Mouse (Mus musculus) neutrophil, adult 5-6 weeks (primary cell): Measurements from ENCODE around the gene Cdh5. TPM values are rescaled to one million over a fixed set of nuclear protein-coding genes. Genes with fewer than 3 reads are reported as not detected.
"Not testable (repeated sequence)": the region's sequence is repeated elsewhere in the genome, so short reads cannot be mapped to it uniquely, and the experiment has no call there.

ENCODE experiments used
- ATAC-seq: fragments of 151-379, 151-347 bp; 2 replicates; pipeline ENCODE4 v1.8.0; 2017; ENCODE audit warnings: mild to moderate bottlenecking, moderate TSS enrichment; ENCODE audit not compliant: insufficient number of reproducible peaks, poor library complexity, low FRiP score, severe bottlenecking; ENCODE audit errors: extremely low read depth
- total RNA-seq: library from RNA; stranded (forward); fragments of 200-1000 nt; gene quantifications from 2 replicates; pipeline ENCODE4 v1.2.3, GENCODE M21; 2017

Gene Cdh5
- 1.5 TPM in 1 of 2 replicates, not detected in the other for total RNA-seq

DNA sequence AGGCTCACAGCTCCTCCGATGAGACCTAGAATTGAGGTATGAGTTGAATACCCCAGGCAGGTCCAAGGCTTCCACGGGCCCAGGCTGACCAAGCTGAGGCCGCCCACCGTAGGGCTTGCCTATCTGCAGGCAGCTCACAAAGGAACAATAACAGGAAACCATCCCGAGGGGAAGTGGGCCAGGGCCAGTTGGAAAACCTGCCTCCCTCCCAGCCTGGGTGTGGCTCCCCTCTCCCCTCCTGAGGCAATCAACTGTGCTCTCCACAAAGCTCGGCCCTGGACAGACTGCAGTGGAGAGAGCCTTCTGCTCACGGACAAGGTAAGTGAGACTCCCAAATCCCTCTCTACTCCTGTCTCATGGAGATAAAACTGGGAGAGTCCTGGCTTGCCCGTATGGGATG is at the start of gene Cdh5:
Gene Cdh5, plus strand, starts transcription at position 211 of the 400 bp plus-strand sequence.
- ATAC-seq = no peak

DNA sequence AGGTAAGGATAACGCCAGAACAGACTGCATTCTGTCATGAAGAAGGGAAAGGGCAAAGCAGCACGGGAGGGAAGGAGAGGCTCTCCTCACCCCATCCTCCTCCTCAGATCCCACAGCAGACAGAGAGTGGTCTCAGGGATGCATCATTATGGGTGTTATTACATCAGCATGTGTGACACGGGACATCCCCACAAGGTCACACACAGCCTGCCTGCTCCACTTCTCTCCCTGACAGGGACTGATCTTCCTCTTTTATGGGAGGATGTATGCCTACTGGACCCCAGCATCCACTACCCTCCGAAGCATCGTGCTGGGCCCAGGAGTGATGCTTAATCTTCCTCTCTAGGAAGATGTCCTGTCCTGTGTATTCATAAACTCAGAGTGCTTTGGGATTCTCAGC is 41.5 kb upstream of the Cdh5 start:
- no peak for ATAC-seq

DNA sequence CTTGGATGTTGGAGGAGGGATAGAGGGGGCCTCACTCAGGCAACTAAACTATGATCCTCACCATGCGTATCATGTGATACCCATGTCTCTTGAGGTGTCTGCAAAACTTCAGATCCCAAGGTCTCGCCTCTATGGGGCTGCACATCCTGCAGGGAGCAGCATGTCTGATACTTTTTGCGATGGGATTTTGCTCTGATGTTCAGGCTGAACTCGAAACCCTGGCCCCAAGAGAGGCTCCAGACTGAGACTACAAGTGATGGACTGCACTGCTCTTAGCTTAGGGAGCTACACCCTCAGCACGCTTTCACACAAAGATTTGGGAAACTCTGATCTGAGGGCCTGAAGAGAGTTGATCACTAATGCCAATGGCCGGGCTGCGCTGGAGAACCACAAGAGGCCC is 41.0 kb upstream of the Cdh5 start:
- no peak for ATAC-seq

DNA sequence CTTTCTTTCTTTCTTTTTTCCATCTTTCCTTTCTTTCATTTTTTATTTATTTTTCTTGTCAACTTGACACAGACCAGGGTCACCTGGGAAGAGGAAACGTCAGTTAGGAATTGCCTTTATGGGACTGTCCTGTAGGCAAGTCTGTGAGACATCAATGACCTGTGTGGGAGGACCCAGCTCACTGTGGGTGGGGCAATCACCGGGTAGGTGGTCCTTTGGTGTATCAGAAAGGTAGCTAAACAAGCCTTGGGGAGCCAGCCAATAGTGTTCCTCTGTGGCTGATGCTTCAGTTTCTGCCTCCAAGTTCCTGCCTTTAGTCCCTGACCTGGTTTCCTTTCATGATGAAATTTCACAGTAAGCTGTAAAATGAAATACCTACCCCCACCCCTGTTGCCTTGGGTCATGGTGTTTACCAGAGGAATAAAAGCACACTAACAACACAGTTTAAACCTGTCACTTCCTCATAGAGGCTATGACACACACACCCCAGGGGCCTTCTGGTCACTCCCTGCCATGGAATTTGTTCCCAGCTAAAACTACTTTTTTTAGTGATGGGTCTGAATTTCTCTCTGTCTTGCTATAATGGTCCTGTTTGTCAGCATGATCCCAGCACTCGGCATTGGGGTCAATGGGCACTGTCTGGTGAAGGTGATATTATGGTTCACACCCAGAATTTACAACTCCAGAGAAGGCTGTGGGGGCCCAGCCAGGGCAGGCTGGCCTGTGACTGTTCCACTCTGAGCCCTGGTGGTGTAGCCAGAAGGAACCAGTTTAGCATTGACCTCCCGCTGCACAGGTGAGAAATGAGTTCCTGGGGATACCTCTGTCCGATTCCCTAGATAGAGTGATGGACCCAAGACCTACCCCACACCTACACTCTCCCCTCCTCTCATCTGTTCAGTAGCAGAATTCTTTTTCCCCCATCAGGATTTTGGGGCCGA is 40.1 kb upstream of the Cdh5 start:
- ATAC-seq = no peak

DNA sequence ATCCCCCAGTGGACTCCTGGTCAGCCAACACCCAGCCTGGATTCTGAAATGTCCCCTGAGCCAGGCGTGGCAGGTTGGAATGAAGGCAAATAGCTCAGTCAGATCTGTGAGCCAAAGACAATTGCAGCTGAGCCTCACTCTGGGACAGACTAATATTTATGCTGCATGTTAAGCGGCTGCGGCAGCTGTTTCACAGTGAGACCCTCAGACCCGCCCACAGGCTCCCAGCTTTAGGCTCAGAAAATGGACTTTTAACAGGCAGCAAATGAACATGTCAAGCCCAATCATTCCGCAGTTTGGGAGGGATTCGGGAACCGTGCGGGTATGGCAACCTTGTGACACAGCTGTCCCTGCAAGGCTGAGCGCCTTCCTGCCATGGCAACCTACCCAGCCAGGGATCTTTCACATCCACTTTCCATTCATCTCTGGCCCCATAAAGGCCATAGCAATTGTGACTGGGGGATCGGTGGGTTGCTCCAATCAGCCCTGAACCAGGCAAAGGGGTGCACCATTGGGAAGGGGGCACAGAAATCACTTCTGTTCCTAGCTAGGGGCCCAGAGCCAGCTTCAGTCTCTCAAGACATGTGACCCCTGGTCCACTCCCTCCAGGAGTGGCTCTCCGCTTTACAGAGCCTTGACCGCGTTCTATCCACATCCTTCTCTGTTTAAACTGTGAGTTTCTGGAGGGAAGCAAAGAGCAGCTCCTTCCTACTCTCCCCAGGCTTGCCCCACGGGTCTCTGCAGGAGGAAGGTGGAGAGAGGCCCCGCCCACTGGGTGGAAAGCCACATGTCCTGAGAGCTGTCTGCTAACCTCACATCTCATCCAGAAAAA is 39.2 kb upstream of the Cdh5 start:
- ATAC-seq = no peak

DNA sequence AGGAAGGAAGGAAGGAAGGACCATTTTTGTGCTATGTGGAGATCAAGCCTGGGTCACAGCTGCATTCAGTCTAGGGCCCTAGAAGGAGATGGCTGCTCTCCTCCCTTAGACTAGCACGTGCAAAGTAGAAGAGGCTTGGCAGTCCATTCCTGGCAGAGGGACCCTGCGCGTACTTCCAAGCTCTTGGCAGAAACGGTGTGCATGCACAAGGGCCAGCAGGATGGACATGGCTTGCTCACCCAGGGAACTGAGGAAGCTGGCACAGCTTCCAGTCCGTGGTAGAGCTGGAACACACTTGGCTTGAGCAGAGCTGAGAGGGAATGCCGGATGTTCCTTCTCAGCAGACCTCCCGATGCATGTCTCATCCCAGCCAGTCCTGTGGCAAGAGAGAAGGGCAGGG is 36.2 kb upstream of the Cdh5 start:
- ATAC-seq = no peak

DNA sequence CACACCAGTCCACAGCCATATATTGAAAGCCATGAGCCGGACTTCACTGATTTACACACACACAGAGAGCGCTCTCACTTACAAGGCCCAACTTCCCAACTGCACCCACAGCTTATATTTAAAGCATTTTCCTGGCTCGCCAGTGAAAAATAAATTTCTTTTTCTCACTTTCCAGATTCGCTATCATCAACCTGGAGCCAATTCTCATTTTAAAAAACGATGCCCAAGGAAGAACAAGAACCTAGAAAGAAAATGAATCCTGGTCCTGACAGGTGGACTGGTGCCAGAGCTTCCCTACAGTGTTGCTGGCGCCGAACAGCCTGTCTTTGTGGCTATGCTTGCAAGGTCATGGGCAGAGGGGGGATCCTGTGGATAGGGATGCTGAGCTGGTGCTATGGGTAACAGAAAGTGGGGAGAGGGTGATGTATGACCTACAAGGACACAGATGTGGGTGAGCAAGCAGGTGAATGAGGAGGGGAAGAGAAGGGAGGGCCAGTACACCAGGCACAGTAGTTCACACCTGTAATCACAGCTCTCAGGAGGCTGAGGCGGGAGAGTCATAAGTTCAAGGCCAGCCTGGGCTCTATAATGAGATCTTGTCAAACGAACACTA is 35.4 kb upstream of the Cdh5 start:
- no peak for ATAC-seq

DNA sequence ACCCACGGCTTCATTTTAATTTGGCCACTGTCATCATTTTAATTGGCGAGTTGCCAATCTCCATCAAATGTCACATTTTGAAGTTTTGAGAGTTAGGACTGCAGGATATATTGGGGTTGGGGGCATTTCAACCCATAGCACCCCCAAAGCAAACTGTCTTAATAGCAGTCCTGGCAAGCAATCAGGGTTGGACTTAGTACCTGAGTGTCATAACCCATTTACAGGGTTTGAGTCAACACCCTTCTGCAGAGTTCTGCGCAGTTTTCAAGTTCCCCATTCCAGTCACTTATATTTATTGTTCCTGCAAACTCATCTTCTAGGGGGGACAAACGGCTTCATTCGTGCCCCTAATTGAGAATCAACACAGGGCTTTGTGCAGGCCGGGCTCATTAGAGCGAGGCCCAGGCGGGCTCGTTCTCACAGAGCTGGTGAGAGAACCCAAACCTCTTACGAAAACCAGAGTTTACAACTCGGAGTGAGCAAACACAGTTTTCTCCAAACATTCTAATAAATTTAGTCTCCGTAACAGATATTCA is 34.0 kb upstream of the Cdh5 start:
- no peak for ATAC-seq

DNA sequence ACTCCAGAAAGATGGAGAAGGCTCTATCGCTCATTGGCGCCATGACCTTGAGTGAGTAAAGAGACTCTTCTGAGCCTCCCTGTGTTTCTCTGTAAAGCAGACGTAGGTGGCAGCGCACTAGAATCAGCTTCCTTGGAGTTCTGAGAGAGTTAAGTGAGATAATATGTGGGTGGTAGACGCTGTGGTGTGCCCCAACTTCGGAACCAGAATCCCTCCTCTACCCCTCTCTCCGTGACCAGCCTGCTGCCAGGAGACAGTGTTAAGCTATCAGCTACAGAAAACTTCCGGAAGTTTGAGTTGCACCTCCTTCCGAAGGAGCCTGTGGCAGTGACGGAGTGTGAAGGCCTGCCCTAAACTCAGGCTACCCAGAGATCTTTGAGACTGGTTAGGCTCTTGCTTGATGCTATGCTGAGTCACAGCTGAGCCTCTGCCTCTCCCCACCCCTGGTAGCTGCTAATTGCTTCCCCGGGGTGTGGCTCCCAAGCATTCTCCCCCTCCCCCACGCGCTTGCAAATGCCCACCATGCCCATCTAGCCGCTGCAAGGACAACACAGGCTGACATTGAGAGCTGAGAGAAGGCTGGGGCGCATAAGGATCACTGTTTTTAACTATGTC is 32.9 kb upstream of the Cdh5 start:
- no peak for ATAC-seq

DNA sequence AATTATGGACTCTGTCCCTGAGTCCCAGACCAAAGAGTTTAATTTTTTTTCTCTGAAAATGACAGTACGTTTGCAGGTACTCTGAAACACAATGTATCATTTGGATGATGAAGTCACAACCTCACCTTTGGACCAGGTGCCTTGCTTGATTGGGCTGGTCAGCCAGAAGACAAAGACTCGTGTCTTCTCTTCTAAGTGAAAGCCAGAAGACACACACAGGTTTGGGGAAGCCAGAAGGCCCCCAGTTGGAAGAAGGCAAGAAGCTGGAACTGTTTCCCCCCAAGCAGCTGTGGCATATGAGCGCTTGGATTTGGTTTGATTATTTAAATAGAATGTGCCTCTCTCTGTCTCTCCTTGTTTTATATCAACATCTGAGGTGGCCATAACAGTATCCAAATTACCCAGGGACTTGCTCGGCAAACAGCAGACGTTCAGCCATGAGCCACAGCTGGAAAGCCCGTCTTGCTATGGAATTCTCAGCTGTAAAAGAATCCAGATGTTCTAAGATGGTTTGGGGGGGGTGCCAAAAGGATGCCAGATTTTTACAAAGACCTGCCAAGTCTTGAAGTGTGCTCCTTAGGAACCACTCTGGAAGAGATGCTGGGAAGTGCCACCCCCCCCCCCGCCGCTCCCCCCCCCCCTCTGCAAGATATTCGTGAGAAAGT is 31.1 kb upstream of the Cdh5 start:
- ATAC-seq = not testable (repeated sequence)

DNA sequence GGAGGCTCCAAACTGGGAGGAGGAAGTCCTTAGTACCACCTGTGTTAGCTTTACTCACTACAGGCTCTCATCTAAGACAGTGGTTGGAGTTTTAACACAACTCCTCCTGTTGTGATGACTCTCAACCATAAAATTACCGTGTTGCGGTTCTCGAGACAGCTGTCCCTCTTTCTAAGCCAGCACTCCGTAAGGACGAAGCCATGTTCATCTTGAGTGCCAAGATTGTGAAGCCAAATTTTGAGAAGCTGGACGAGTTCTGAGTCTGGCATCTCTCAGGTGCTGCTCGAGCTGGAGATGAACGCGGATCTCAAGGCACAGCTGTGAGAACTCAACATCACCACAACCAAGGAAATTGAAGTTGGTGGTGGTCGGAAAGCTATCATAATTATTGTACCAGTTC is 30.5 kb upstream of the Cdh5 start:
- ATAC-seq = no peak

DNA sequence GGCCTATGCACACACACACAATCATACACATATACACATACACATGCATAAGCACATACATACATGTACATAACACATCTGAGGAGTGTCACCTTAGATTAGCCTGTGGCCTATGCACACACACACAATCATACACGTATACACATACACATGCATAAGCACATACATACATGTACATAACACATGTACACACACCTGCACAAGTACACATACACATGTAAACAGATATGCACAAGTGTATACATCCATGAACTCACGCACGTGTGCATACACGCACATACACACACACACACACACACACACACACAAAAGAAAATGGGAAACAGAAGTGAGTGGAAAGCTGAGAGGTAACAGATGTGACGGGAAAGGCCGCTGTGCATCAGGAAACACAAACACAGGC is 26.3 kb upstream of the Cdh5 start:
- no peak for ATAC-seq

DNA sequence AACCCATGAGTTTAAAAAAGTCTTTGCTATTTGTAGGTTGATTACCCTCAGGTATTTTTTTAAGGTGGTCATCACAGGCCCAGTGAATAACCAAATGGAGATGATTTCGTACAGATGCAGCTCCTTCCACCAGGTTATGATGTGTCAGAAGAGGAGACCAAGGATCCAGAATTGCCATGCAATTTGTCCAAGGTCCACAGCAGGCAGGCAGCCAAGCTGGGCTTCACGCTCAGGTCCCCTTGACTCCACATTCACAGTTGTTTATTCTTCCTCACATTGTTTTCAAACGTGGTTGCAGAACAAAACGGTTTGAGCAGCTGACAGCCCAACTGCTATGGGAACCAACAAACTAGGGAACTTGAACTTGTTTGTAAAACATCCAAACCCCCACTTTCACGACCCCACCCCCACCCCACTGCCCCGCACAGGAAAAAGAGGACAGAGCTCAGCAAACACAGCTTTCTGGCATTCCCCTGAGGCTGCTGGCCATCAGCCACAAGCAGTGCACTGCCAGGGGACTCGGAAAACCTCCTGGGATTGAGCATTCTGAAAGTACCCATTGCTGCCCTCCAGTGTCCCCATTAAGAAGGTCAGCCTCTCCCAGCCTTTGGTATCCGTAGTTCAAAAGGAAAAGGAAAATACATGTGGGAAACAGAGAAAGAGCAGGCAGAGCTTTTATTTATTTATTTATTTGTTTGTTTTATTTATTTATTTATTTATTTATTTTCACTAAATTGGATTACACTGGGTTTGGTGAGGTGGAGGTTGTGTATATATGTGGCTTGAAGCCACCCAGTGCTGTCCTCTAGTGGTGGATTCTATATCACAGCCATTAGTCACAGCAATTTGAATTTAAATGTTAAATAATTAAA is 24.6 kb upstream of the Cdh5 start:
- ATAC-seq = no peak

DNA sequence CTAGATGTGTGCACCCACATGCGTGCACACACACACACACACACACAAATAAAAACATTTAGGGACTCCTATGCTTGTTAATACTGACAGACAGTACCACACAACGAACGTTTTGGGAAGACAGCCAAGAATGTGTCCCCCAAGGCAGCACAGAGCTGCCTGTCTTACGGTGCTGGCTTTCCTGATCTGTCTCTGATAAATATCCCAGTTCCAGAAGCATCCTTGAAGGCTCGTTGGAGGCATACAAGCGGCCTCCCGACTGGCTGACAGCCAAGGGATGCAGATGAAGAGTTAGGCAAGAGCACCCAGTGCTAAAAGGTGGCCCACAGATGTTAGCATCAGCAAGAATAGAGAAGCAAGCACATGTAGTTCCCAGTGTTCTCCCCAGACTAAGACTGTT is 23.3 kb upstream of the Cdh5 start:
- ATAC-seq = no peak

DNA sequence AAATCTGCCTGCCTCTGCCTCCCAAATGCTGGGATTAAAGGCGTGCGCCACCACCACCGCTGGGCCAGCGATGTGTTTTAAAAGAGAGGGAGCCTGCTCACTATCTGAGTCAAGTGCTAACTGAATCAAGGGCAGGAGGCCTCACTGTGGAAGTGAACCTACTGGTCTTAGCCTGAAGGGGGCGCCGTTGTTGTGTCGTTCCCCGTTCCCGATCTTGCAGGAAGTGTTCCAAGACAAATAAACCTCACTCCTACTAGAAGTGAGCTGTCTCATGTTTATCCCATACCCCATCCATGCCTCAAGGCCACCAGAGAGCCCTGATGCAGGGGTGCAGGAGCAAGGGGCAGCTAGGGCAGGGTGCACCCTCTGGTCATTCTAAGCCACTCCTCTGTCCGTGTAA is 16.1 kb upstream of the Cdh5 start:
- ATAC-seq = no peak

DNA sequence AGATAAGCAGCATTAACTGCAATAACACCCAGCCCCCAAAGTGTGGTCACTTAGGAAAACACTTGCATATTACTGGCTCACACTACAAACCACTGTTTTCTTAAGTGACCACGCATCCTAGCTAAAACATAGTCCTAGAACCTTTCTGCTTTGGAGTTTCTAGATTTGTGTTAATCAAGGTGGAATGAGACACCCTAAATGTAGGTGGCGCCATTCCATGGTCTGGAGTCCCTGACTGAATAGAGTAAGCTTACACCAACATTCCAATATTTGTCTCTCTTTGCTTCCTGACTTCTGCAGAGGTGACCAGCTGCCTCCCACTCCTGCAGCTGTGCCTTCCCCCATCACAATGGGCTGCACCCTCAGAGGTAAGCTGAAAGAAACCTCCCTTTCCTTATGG is 14.8 kb upstream of the Cdh5 start:
- ATAC-seq = no peak

DNA sequence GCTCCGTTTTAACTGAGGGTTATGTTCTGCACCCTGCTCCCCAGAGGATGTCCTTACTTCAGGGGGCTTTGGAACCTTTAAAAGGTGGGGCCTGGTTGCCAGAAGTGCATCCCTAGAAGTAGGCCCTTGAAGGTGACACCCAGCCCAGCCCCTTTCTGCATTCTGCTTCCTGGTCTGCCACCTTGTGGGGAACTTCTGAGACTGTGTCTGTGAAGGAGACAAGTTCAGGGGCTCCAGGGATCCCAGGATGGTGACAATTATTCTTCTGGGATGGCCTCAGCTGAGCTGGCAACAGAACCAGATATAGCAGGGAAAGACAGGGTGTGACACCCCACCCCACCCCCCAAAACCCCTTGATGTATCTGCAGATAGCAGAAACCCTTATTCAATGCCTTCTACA is 14.3 kb upstream of the Cdh5 start:
- no peak for ATAC-seq

DNA sequence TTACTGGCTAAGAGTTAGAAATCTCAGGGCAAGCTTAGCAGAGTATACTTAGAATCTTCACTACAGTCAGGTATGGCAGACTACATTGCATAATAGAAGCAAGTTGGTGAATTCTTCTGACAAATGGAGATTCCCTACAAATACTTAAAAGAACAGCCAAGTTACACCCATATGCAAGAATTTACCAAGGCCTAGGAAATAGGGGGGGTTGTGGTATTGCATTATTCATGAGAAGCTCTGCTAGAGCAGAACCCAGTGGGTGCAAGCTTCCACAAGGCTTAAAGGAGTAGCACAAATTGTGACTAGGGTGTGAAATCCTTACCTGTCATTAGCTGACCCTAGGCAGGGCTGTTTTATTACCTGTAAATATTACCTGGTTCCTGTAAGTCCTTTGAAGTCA is 13.5 kb upstream of the Cdh5 start:
- not testable (repeated sequence) for ATAC-seq
